Mouse (Mus musculus): ENCODE measurements around the gene Gm9844. TPM values are rescaled to one million over a fixed set of nuclear protein-coding genes. Genes with fewer than 3 reads are reported as not detected.
"Not testable (repeated sequence)": the region's sequence is repeated elsewhere in the genome, so short reads cannot be mapped to it uniquely, and the experiment has no call there.

The Gm9844 gene
- total RNA-seq, 2 experiments from 2014 or later = 1.0 TPM; not detected in 1

DNA sequence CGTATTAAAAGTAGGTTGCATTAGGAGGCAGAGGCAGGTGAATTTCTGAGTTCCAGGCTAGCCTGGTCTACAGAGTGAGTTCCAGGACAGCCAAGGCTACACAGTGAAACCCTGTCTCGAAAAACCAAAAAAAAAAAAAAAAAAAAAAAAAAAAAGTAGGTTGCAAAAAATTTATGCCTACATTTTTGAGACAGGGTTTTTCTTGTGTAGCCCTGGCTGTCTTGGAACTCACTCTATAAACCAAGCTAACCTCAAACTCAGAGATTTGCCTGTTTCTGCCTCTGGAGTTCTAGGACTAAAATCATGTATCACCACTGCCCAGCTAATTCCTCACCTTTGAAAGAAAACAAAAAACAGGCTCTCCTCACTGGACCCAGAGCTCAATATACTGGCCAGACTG, 33.7 kb downstream of the Gm9844 start:
- DNase-seq; intact Hi-C loops (cut with DNase I; ENCODE audit: low total_unique reads): not testable (repeated sequence)

DNA sequence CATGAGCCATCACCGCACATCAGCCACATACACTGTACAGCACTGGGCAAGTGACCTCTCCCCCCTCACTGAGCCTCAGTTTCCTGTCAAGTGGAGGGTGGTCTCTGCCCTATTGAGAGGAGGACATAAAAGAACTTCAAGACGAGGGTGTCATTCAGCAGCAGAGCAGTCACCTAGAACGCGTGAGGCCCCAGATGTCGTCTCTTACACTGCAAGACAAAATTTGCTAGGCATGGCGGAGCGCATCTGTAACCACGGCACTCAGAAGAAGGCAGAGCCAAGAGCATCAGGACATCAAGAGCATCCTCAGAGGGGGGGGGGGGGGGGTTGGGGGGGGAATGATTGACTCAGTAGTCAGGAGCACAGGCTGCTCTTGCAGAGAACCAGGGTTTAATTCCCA, 34.3 kb downstream of the Gm9844 start:
- DNase-seq = no peak
- intact Hi-C loops (cut with DNase I; ENCODE audit: low total_unique reads) = no loop called here

DNA sequence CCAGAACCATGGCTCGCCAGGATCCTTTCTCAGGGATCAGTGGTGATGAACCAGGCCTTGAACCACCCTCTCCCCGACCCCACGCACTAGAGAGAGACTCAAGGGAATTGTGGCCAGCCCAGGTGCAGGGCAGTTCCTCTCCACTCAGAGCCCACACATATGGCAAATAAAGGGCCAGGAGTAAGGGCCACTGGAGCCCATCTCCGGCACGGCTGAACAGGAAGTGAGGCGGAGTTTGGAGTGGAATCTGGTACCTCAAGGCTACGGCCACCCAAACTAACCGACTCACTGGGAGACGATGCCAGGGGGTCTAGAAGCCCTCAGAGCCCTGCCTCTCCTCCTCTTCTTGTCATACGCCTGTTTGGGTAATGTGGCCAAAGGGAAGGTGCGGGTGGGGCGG, 35.2 kb downstream of the Gm9844 start, which contains the start of gene Cd79a:
TSS of gene Cd79a (plus strand) at position 158 of the 400 bp plus-strand sequence.
- intact Hi-C loops (cut with DNase I; ENCODE audit: low total_unique reads) = no loop called here
- no peak for DNase-seq

DNA sequence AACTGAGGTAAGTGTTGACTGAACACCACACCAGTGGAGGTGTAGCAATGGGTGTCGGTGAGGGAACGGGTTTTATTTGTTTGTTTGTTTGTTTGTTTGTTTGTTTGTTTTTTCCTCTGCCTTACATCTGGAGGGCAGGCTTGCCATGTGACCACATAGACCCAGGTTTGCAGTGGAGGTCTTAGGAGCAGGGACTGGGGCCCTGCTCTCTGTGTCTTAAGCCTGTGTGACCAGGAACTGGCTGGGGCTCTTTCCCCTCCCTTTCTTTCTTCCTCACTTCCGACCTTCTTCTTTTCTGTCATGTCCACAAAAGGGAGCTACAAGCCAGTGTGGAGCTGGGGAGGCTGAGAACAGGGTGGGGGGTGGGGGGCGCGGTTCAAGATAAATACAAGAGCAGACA, 35.9 kb downstream of the Gm9844 start:
- intact Hi-C loops (cut with DNase I; ENCODE audit: low total_unique reads) = no loop called here
- no peak for DNase-seq

DNA sequence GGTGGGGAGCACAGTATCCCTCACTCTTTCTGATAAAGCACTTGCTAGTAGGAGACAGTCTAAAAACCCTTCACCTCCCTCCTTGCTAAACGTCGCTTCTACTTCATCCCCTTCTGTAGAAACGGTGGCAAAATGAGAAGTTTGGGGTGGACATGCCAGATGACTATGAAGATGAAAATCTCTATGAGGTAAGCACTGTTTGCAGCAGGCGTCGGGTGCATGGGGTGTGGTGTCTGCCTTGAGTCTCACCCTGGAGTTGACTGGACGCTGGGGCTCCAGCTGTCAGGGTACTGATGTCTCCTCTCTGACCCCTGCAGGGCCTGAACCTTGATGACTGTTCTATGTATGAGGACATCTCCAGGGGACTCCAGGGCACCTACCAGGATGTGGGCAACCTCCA, 39.1 kb downstream of the Gm9844 start:
- intact Hi-C loops (cut with DNase I; ENCODE audit: low total_unique reads) = no loop called here

DNA sequence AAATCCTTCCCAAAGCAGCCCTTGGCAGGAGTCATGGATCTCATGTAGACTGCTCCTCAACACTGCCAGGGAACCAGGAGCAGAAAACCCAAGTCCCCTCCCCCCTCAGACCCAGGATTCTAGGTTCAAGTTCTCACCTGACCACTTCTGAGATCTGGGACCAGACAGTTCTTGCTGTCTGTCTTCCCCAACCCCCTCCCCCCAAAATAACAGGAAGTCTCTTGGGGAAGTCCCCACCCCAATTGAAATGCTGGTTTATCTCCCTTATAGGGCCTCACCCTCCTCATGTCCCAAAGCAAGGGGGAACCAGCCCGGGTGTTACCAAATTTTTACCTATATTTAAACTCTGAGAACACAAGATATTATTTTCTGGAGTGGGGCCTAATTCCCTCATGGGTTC, 39.8 kb downstream of the Gm9844 start:
- no peak for DNase-seq
- intact Hi-C loops (cut with DNase I; ENCODE audit: low total_unique reads) = no loop called here

More for the DNA sequence above, 39.1 kb downstream of the Gm9844 start:
- DNase-seq = no peak

DNA sequence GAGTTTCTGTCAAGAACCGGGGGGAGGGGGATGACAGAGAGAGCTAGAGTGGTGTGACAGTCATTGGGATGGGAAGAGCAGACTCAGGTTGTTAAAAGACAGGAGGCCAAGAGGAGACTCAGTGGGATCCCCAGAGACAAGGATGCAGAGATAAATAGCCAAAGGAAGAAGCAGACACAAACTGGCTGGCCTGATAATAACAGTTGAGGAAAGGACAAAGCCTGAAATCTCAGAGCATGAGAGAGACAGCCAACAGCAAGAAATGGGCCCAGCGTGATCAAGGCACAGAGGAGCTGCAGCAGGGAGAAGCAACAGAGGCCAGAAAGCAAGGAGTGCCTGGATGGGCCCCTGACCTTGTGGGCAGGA, 40.2 kb downstream of the Gm9844 start:
- intact Hi-C loops (cut with DNase I; ENCODE audit: low total_unique reads) = no loop called here

DNA sequence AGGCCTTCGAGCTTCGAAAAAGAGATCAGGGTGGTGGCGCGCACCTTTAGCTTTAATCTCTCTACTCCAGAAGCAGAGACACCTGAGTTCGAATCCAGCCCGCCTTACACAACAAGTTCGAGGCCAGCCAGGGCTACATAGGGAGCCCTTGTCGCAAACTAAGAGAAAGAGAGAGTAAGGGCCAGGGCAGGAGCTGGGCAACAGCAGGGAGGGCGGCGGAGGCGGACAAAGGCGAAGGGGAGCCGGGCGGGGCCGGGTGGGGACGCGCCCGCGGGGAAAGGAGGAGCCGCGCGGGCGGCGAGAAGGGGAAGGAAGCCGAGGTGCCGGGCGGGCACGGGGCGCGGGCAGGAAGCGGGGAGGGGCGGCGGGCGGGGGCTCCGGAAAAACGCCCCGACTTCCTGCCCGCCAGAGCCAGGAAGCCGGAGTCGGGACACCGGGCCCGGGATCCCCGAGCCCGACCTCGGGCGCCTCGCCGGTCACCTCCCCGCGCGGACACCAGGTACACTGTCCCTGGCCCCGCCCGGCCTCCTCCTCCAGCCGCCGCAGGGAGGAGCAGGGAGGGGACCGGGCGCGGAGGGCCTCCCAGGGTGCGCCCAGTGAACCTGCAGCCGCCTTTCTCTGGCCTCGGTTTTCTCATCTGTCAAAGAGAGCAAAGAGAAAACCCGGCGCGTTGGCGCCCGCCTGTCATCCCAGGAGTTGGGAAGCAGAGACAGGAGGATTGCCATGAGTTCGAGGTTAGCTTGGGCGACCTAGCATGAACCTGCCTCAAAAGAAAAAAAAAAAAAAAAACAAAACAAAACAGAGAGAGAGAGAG, 40.8 kb downstream of the Gm9844 start, which contains the start of gene Arhgef1:
TSS of gene Arhgef1 (plus strand) at position 283 of the 814 bp plus-strand sequence.
- intact Hi-C loops (cut with DNase I; ENCODE audit: low total_unique reads) = no loop called here

More for the DNA sequence above, 40.2 kb downstream of the Gm9844 start:
- DNase-seq = no peak

DNA sequence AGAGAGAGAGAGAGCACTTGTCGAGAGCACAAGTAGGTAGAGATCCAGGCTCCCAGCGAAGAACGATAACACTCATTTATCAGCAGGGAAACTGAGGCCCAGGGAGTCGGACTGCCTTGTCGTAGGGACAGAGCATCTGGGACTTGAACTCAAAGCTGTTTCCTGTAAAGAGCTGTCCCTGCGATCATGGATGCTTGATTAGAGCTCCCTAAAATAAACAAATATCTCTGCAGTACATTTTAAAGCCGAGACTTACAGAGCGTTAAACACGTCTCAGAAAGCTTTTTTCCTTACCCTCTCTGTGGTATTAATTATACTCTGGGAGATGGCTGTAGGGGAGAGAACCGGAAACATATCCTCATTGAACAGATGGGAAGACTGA, 41.4 kb downstream of the Gm9844 start:
- DNase-seq = no peak
- intact Hi-C loops (cut with DNase I; ENCODE audit: low total_unique reads) = no loop called here

More for the DNA sequence above, 40.8 kb downstream of the Gm9844 start, which contains the start of gene Arhgef1:
- DNase-seq = peak; percentile 72

DNA sequence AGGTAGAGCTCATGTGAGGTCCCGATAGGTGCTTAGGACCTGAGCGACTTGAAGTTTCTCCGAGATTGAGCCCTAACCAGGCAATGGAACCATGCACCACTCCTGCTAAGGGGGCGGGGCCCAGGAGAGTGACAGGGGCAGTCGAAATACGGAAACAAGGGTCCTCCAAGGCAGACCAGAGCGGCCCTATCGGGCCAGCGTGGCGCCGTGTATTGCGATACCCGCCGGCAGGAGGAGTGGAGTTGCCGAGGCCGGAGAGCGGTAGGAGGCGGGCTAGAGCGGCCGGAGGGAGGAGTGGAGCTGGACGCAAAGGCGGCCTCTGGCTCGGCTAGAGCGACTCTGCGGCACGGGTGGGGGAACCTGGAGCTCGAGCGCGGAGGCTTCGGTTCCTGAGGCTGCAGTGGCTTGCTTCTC, 42.1 kb downstream of the Gm9844 start:
- intact Hi-C loops (cut with DNase I; ENCODE audit: low total_unique reads) = no loop called here
- peak; percentile 98 for DNase-seq

DNA sequence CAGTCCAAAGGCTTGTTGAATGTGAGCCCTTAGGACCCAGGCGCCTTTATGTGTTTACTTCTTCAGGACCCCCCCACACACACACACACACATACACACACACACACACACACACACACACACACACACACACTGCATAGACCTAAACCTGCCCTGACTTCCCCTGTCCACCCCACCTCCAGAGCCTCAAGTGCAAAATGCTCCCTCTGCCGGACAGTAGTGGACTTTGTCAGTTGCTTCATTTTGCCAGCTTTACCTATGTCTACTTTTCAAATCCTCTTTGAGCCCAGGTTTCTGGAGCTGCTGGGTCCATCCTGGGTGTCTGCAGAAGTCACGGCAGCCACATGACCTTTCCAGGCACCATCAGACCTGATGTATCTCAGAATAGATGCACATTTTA, 42.9 kb downstream of the Gm9844 start:
- intact Hi-C loops (cut with DNase I; ENCODE audit: low total_unique reads) = no loop called here
- peak; percentile 51 for DNase-seq

DNA sequence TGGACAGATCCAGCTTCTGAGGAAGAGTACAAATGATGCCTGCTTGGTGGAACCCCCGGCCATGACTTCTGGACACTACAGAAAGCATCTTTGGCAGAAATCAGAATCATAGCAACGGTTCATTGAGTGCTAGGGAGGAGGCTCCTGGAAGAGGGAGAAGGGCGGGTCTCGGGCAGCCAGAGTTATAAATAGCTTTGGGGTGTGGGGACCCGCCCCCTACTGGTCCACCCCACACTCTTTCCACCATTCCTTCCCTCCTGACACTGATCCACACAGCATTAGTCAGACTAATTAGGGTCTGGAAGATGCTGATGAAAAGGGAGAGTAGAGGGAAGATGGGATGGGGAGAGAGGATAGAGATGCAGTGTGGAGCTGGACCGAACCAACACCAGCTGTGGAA, 44.5 kb downstream of the Gm9844 start:
- DNase-seq = no peak
- intact Hi-C loops (cut with DNase I; ENCODE audit: low total_unique reads) = no loop called here

DNA sequence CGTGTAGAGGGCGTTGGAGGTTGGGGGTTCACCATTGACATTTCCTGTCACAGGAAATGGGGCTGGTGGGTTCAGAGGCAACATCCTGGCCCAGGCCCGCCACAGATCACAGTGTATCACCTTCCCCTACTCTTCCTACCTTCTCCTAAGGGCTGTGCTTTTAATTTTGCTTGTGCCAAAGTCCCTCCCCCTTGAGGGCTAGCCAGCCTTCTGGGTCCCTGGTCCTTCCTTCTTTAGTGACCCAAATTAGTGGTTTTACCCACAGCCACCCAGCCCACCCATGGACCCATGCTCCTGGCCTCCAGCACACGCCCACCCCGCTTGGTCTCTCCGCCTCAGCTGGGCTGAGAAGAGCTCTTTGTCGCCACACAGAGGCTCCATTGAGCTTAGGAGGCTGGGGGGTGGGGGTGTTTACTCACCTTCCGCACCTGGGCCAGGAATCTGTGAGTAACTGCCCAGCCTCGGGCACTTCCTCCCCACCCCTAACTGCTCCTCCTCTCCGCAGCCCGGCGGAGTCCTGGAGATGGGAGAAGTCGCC, 45.3 kb downstream of the Gm9844 start:
- intact Hi-C loops (cut with DNase I; ENCODE audit: low total_unique reads) = no loop called here
- no peak for DNase-seq

Other genes with a start within 250 kb of the Gm9844 start
- gene Lypd3, start 225.7 kb upstream of the Gm9844 start, total RNA-seq (2021) = not detected
- not detected for gene Tex101, start 185.5 kb upstream of the Gm9844 start, total RNA-seq (2021)
- gene BC049730, start 153.0 kb upstream of the Gm9844 start, total RNA-seq (2021) = not detected
- not detected for gene Gm4763, start 135.3 kb upstream of the Gm9844 start, total RNA-seq (2021)
- not detected for gene Cd177, start 101.9 kb upstream of the Gm9844 start, total RNA-seq (2021)
- gene Ceacam10, start 85.0 kb upstream of the Gm9844 start, total RNA-seq (2021) = not detected
- not detected for gene Lypd4, start 7.7 kb downstream of the Gm9844 start, total RNA-seq (2021)
- not detected for gene Dmrtc2, start 7.8 kb downstream of the Gm9844 start, total RNA-seq (2021)
- 100 to 1,000 TPM; 481 to 524 TPM for gene Rps19, start 22.2 kb downstream of the Gm9844 start, total RNA-seq (2021)
- under 1 TPM; 0.16 to 0.23 TPM for gene Cd79a, start 35.2 kb downstream of the Gm9844 start, total RNA-seq (2021)
- 10 to 100 TPM; 32.5 to 38.0 TPM for gene Arhgef1, start 40.7 kb downstream of the Gm9844 start, total RNA-seq (2021)
- gene Gm4881, start 82.3 kb downstream of the Gm9844 start, total RNA-seq (2021) = not detected
- 100 to 1,000 TPM; 163 to 175 TPM for gene Rabac1, start 110.5 kb downstream of the Gm9844 start, total RNA-seq (2021)
- gene Atp1a3, start 143.7 kb downstream of the Gm9844 start, total RNA-seq (2021) = under 1 TPM; 0.21 to 0.42 TPM
- 1 to 10 TPM; 3.3 to 3.9 TPM for gene Grik5, start 210.1 kb downstream of the Gm9844 start, total RNA-seq (2021)
- 1 to 10 TPM; 5.5 to 6.3 TPM for gene Zfp574, start 210.4 kb downstream of the Gm9844 start, total RNA-seq (2021)

Measured in gastrocnemius, postnatal 14 days (tissue).